Mouse (Mus musculus) v-Abl transformed pro-B cells (cell line): ENCODE data around the gene Gdf10.

Experiments used
- in situ Hi-C, 2 experiments: fragments of 400-800 bp; cut with MboI; formaldehyde crosslinking; loops; one replicate each; pipeline ENCODE4 v1.15.1; 2025; ENCODE audit not compliant: unreplicated experiment in 2 of 2

Gene Gdf10

GRCm38 (mm10) chr14:33923168-33924070, at the start of gene Gdf10:
Gene Gdf10 (plus strand): TSS chr14:33923587.
- in situ Hi-C loops, result no loop called here

GRCm38 (mm10) chr14:33878826-33879225, 44.6 kb upstream of the Gdf10 start:
- in situ Hi-C loops, result no loop called here

GRCm38 (mm10) chr14:33880236-33880635, 43.2 kb upstream of the Gdf10 start:
- in situ Hi-C loops, result no loop called here

- in situ Hi-C loops, result no loop called here
Observed at GRCm38 (mm10) chr14:33881471-33881870, 41.9 kb upstream of the Gdf10 start.

DNA sequence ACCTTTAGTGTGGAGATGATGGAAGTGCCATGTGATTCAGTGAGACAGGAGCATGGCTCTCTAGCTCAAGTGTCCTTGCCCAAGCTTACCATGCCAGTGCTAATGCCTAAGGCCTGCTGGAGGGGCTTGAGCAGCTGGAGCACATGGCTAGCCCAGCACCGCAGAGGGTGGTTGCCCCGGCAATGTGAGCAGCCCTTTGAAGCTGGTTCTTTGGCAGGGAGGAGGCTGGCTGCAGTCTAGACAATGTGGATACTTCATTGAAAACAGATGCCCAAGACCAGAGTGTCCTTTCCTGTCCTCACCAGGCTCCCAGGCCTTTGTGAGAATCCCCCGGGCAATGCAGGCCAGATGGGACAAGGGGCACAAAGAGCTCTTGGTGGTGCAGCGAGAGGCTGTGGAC, 40.3 kb upstream of the Gdf10 start:
- in situ Hi-C loops, result no loop called here

DNA sequence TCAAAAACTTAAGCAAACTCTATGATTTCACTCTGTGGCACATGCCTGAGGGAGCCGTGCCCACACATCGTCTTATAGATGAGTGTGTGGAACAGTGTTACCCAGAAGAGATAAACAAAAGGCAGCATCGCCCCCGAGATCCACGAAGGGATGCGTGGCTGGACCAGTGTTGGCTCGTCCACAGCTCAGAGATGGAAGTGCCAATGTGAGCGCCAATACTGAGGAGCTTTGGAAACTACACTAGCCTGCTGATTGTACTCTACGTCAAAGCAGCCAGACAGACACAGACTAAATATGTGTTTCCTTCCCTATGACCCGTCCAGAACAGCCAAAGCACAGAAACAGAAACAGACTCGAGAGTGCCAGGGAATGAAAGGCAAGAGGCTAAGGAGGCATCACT, 37.9 kb upstream of the Gdf10 start:
- in situ Hi-C loops, result no loop called here

DNA sequence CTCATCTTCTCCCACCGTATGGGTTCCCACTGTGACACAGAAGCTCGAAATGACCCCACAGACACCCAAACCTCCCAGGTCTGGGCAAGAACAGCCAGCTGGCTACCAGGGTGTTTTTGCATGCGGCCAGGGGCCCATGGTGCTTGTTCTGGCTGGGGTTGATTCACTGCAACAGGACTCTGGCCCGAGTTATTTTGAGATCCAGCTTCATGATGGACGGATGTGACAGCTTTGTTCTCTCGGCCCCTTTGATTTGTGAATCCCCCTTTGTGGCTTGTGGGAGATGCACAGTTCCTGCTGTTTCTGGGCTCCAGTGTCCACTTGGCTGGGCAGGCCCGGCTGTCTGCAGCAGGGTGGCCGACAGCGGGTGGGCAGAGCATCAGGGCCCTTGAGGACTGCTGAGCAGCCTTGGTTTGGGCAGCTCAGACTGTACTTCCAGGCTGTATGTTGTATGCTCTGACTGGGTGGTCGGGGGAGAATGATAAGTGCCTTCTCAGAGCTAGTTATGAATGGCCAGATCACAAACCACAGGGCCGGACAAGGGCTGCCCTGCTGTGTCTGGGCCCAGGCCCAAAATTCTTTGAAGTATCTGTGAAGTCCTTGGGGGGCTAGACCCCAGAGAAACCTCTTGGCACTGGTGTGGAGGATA, 34.9 kb upstream of the Gdf10 start:
- in situ Hi-C loops, result no loop called here

GRCm38 (mm10) chr14:33889971-33890370, 33.4 kb upstream of the Gdf10 start:
- in situ Hi-C loops, result no loop called here

DNA sequence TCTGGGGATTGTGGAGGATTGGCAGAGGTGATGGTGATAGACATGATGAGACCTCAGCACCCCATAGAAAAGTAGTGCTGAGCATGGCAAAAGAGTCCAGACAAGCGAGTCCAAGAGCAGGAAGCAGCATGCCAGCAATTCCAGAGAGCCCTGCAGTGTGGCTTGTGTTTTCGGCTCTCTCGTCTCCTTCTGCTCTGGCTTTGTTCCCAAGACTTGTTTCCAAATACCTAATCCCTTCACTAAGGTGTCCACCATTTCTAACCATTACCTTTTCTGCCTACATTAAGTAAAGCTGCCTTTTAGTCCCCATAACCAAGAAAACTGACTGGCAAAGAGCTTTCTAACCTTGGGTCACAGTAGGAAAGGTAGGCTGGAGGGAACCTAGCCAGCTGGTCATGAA, 31.9 kb upstream of the Gdf10 start:
- in situ Hi-C loops, result no loop called here

GRCm38 (mm10) chr14:33895777-33896176, 27.6 kb upstream of the Gdf10 start:
- in situ Hi-C loops, result no loop called here

DNA sequence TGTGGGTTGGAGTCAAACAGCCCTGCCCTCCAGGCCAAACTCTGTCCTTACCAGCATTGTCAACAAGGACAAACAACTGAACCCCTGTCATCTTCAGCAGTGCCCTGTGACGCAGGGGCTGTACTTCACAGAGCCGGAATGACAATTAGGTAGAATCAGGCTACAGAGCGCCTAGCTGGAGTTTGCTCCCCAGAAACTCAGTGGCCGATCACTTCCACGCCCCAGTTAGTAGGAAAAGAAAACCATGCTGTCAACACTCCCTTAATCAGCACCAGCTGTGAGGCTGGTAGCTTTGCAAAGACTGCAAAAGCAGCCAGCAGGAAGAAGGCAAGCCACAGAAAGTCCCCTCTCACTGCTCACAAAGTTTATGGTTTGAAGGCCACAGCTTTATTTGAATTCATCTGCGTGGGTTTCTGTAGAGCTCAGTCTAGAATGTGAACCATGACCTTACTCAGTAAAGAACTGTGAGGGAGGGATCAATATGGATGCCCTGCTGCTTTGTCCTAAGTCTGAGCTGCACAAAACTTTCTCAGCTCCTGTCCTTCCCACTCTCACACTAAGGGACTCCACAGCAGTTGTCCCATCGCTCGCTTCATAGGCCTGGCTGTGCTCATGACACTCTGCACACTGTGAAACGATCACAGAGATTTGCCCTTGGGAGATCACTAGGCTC, 26.6 kb upstream of the Gdf10 start:
- in situ Hi-C loops, result no loop called here

- in situ Hi-C loops, result no loop called here
Observed at GRCm38 (mm10) chr14:33902783-33903182, 20.6 kb upstream of the Gdf10 start.

DNA sequence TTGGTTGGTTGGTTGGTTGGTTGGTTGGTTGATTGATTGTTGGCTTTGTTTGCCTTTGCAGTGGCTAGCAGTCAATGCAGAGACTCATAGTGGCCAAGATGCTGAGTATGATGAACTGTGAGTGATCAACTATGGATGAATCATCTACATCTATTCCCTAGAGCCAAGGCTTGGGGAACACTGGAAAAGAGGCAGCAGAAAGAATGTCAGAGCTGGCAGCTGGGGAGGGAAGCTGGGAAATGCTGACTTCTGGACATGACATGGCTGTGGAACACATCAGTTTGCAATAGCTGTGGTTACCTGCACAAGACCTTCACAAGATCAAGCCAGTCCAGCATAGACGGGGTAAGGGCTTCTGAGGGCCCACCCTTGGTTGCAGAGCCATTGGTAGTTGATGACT, 20.2 kb upstream of the Gdf10 start:
- in situ Hi-C loops, result no loop called here

DNA sequence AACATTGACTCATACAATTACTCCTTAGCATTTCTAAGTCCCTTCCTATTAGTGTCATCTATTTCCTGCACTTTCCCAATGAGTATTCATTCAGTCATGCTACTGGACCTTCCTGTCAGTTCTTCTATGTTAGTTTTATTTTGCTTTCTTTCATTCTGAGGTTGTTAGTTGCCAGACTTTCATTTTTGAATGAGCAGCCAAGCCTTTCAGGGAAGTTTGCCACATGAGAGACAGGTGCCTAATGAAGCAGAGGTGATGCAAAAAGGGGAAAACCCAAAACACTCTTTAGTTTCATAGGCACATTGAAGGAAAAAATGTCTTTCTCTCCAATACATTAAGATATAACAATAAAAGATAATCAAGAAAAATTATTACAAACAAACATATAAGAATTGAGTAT, 18.5 kb upstream of the Gdf10 start:
- in situ Hi-C loops, result no loop called here

DNA sequence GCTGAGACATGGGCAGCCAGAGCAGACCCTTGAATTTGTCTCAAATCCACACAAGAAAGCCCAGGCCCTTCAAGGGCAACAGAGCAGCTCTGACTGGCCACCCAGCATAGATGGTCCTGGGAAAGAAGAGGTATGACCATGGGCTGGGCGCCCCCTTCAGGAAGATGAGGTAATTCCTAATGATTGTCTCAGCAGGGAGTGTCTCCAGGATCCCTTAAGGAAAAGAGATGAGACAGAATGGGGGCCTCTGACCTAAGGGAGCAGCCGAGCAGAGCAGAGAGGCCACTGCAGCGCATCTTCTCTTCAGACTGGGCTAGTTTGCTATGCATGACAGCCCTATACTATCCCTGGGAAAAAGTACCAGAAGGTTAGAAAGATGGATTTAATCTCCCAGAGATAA, 9.7 kb upstream of the Gdf10 start:
- in situ Hi-C loops, result no loop called here

- in situ Hi-C loops, result no loop called here
Observed at GRCm38 (mm10) chr14:33914206-33914605, 9.2 kb upstream of the Gdf10 start.

DNA sequence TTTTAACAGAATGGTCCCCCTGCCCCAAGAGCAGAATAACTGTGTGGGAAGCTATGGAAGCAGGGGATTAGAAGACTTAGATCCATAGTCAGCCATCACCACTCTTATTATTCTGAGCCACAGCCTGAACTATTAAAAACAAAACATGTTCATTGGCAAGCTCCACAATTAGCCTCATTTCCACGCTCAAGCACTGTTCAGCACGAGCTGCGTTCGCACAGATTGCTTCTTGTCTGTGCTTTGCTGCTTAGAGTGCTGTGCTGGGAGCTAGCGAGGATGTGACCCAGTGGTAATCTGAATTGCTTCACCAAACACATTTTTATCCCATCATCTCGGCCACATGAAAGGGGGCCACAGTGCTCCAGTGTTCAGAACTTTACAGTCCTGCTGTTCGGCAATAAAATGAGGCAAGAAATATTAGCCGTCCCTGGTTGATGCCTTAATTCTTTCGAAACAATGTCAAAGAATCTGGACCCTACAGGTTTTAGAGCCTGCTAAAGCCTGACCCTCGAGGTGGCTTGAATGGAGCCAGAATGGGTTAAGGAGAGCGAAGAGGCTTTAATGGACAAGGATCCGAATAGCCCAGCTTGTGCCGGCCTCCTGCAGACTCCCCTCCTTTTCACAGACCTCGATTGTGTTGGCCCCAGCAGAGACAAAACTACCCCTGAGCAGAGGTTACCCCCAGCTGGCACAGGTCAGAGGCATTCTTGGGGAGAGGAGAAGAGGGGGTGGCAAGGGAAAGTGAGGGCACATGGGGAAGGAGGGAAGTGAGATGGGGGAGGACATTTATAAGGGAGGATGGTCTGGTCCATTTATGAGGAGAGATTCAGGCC, 2.4 kb upstream of the Gdf10 start:
- in situ Hi-C loops, result no loop called here

- in situ Hi-C loops, result no loop called here
Observed at GRCm38 (mm10) chr14:33922771-33923167, 618 bp upstream of the Gdf10 start.

- in situ Hi-C loops, result no loop called here
Observed at GRCm38 (mm10) chr14:33931853-33932252, 8.5 kb downstream of the Gdf10 start.

- in situ Hi-C loops, result no loop called here
Observed at GRCm38 (mm10) chr14:33932935-33933703, 9.7 kb downstream of the Gdf10 start.
